Mouse (Mus musculus) retina, adult 2 months (tissue): ENCODE measurements around the gene H3f3a.

Experiments
- DNase-seq: peaks from one replicate; pipeline ENCODE4 v3.0.0-alpha.2; 2012; ENCODE audit warnings: low read depth, low spot score

Gene H3f3a

DNA sequence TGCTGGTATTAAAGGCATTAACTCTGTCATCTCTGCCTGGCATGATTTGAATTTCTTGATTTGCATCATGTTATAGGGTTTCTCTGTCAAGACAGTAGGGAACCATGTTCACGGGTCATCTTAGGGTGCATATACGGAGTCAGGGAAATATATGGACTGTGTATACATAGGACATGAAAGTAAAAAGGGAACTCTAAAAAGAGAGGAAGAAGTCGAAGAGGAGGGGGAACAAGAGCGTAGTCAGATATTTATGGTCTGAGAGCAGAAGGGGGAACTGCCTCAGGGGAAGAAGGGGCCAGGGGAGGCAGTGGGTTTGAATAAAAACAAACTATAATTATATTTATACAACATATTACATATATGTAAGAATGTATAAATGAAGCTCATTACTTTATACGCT, 8.5 kb upstream of the H3f3a start:
- no peak for DNase-seq

- DNase-seq: no peak
Observed at GRCm38 (mm10) chr1:180821101-180821500, 7.4 kb upstream of the H3f3a start.

DNA sequence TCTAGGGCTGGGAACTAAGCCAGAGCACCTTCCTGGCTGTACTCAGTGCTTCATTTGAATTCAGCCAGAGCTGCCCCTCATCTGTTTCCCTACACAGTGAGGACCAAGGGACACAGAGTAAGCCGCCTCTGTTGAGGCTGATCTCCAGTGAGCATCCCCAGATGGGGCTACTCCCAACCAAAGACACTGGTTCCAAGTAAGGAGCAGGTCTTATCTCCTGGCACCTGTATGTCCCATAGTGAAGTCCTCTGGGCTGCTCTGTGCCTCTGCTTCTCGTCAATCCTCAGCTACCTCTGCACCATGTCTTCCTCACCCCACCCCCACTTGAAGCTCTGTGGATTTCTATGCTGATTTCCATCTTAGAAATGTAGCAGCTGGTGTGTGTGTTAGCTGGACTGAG, 4.3 kb upstream of the H3f3a start:
- no peak for DNase-seq

- DNase-seq: no peak
Observed at GRCm38 (mm10) chr1:180815371-180816024, 1.8 kb upstream of the H3f3a start.

GRCm38 (mm10) chr1:180813409-180813884, 296 bp downstream of the H3f3a start:
- peak; percentile 89 for DNase-seq

DNA sequence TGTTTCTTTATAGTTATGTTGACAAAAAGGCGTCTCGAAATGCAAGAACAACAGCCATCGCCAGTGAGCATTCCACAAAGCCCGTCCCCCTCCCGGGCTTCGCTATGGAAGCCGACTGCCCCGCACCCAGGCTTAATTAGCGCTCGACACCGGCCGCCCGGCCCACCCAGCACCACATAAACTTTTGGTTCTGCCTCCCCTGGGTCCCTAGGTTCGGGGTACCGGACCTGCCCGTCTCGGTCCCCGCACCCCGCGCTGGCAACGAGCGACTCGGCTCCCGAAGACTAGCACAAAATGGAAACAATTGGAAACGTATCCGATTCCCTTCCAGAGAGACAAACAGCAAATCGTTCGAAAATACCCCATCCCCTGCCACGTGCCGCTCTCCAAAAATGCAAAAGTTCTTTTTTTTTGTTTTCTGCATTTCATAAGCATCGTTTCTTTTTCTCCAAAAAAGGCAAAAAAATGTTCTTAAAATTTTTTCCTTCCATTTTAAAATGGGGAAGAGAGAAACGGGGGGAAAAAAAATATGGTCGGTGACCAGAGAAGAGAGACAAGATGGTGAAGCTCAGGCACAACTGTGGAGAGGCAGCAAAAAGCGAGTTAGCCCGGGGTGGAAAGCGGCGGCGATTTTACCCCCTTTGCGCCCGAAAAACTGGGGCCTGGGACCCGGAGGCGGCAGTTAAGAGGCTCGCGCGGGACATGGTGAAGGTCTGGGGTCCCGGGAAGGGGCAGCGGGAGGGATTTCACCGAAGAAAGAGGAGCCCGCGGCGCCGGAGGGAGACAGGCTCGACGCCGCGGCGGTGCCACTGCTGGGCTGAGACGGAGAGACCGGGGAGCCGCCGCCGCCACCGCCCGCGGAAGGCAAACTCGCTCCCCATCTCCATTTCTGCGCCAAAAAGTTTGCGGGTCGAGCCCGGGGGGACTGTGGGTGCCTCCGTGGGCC, 1.0 kb downstream of the H3f3a start:
- DNase-seq: no peak

- no peak for DNase-seq
Observed at GRCm38 (mm10) chr1:180811596-180812462, 1.9 kb downstream of the H3f3a start.

DNA sequence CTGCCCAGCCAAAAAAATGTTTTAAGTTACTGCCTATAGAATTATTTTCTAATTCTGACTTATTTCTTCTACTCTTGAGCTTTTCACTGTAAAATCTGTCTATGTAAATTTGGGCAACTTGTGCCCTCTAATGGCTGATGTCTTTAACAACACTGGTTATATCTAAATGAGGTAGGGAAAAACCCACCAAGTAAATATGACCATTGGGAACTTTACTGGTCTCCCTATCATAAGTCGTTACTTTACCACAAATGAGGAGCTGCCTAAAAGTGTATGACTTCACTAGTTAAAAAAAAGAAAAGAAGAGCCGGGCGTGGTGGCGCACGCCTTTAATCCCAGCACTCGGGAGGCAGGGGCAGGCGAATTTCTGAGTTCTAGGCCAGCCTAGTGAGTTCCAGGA, 2.8 kb downstream of the H3f3a start:
- DNase-seq: no peak

- no peak for DNase-seq
Observed at GRCm38 (mm10) chr1:180808831-180809230, 4.9 kb downstream of the H3f3a start.

- DNase-seq: no peak
Observed at GRCm38 (mm10) chr1:180803881-180804280, 9.9 kb downstream of the H3f3a start.

- DNase-seq: no peak
Observed at GRCm38 (mm10) chr1:180801466-180801994, 12.2 kb downstream of the H3f3a start.

DNA sequence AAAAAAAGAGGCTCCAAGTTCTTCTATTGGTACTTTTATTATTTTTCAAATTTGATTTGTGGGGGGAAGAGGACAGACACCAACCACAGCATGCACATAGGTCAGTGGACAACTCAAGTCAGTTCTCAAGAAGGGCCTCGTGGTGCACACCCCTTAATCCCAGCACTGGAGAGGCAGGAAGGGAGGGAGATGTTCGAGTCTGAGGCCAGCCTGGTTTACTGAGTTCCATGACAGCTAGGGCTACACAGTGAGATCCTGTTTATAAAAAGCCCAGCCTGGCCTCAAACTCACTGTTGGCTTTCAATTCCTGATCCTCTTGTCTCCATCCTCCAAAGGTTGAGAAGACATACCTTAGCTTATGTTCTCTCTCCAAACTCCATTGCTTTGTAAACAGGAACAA, 12.9 kb downstream of the H3f3a start:
- no peak for DNase-seq

DNA sequence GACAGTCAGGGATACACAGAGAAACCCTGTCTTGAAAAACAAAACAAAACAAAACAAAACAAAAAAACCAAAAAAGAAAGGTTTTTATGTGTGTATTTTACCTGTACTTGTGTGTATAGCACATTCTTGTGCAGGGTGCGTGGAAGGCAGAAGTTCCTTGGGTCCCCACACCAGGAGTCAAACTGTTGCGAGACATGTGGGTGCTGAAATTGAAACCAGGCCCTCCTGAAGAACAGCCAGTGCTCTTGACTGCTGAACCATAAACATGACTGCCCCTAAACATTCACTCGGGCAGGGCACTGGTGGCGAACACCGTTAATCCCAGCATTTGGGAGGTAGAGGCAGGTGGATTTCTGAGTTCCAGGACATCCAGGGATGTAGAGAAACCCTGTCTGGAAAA, 13.7 kb downstream of the H3f3a start:
- DNase-seq: no peak

DNA sequence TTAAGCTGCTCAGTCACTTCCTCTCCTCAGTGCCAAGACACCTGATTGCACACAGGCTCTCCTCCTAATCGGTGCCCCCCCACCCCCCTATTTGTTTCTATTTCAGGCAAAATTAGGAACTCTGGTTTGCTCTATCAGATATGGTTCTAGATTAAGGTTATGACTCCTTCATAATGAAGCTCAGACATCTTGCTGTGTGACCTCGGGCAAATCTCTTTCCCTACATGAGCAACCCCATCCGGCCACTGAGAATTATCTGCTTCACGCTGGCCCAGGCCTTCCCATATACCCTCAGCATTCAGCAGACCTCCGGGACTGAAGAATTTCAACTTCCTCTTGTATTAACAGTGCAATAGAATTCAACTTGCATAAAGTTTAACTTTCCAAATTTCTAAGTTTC, 14.5 kb downstream of the H3f3a start:
- no peak for DNase-seq

DNA sequence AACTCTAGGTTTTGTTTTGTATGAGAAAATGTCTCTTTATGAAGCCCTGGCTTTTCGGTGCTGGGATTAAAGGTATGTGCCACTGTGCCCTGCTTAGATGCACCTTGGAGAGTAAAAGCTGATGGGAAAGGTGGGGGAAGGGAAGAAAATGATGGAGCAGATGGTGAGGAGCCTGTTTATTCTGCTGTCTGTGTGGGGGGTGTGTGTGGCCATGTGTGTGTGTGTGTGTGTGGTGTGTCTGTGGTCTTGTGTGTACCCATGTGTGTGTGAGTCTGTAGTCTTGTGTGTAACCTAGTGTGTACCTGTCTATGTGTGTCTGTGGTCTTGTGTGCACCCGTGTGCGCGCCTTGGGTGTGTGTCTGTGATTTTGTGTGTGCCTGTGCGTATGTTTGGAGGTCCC, 15.1 kb downstream of the H3f3a start:
- no peak for DNase-seq

- DNase-seq: no peak
Observed at GRCm38 (mm10) chr1:180794170-180794569, 19.6 kb downstream of the H3f3a start.

- no peak for DNase-seq
Observed at GRCm38 (mm10) chr1:180793445-180794117, 20.2 kb downstream of the H3f3a start.

- no peak for DNase-seq
Observed at GRCm38 (mm10) chr1:180792814-180793213, 20.9 kb downstream of the H3f3a start.

- no peak for DNase-seq
Observed at GRCm38 (mm10) chr1:180791821-180792480, 21.8 kb downstream of the H3f3a start.

DNA sequence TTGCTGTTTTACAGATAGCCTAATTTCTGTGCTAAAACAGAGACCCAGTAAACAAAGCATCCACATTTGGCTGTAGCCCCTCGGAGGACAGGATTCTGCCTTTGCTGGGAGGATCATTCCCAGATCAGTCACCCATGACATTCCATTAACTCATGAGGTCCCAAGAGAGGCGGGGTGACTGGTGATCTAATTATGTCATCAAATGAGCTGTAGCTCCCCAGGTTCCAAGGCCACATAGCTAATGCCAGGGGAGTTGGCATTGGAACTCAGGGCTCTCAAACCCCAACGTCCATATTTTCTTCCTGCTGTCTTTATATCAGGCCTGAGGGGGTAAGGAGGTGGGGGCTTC, 30.2 kb downstream of the H3f3a start:
- DNase-seq: no peak
